Mouse (Mus musculus) liver, embryonic 11.5 days (tissue): ENCODE measurements at regions not wholly inside any gene's neighbourhood (a gene's known extent, or its start where the extent isn't known, plus 50 kb on each side); places are given as distances from the start of the nearest gene placed in this dataset.
A peak's percentile ranks its signal among the peaks of the same experiment; 100 is the strongest.
"Not testable (repeated sequence)": the region's sequence is repeated elsewhere in the genome, so short reads cannot be mapped to it uniquely, and the experiment has no call there.

Experiments used
- ATAC-seq: fragments of 200-750 bp; cut with Nextera tagmentation; replicated peaks from 2 replicates; pipeline ENCODE4 v1.8.0; 2017; ENCODE audit warnings: moderate number of reproducible peaks, mild to moderate bottlenecking, moderate TSS enrichment, moderate library complexity; ENCODE audit not compliant: low FRiP score
- DNase-seq: peaks from one replicate; pipeline ENCODE4 v3.0.0-alpha.2; 2017; ENCODE audit warnings: low spot score
- H3K27ac ChIP-seq: fragments of 300-500 bp; sonication (generic); 2 replicates; pipeline ENCODE4 v1.5.1; 2014; ENCODE audit warnings: mild to moderate bottlenecking, low read depth, low read length, control low read depth
- H3K27me3 ChIP-seq: fragments of 300-500 bp; sonication (generic); replicated peaks from 2 replicates; pipeline ENCODE4 v1.6.1; 2014; ENCODE audit warnings: low read length, mixed read lengths; ENCODE audit not compliant: control insufficient read depth, insufficient read depth
- H3K36me3 ChIP-seq: fragments of 300-500 bp; sonication (generic); 2 replicates; pipeline ENCODE4 v1.6.1; 2014; ENCODE audit warnings: mild to moderate bottlenecking, low read length, moderate library complexity, mixed read lengths; ENCODE audit not compliant: control insufficient read depth, insufficient read depth
- H3K4me1 ChIP-seq: fragments of 300-500 bp; sonication (generic); replicated peaks from 2 replicates; pipeline ENCODE4 v1.6.1; 2014; ENCODE audit warnings: low read length, mixed read lengths; ENCODE audit not compliant: control insufficient read depth, insufficient read depth
- H3K4me2 ChIP-seq: fragments of 300-500 bp; sonication (generic); 2 replicates; pipeline ENCODE4 v1.6.1; 2014; ENCODE audit warnings: mild to moderate bottlenecking, control low read depth, moderate library complexity
- H3K4me3 ChIP-seq: fragments of 300-500 bp; sonication (generic); 2 replicates; pipeline ENCODE4 v1.5.1; 2014; ENCODE audit warnings: low read depth, low read length, control low read depth
- H3K9ac ChIP-seq: fragments of 300-500 bp; sonication (generic); 2 replicates; pipeline ENCODE4 v1.6.1; 2014; ENCODE audit warnings: low read depth, low read length, control low read depth
- H3K9me3 ChIP-seq: fragments of 300-500 bp; sonication (generic); 2 replicates; pipeline ENCODE4 v1.6.1; 2016; ENCODE audit warnings: low read length, inconsistent platforms, mixed read lengths; ENCODE audit not compliant: control insufficient read depth
- WGBS: fragments of 180-500 bp; shearing (Covaris S2); extraction: QIAGEN DNeasy Blood & Tissue Kit; methylation state at CpG from one replicate; pipeline ENCODE4 v1.1.7; 2014; 5-methylcytosine and 5-hydroxymethylcytosine counted together

DNA sequence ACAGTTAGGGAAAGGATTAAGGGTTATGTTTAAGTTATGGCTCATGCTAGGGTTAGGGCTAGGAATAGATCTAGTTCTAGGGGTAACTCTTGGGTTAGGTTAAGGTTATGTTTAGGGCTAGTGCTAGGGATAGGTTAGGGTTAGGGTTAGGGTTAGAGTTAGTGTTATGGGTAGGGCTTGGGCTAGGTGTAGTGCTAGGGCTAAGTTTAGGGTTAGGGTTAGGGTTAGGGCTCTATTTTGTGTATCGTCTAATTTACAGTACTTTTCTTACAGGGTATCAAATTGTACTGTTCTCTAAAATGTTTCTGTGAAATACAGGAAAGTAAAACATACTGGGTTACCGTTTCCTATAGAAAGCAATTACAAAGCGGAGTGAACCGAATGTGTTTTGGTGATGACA, 64.8 kb downstream of the Ptchd3 start:
- H3K36me3 ChIP-seq = no peaks in the 10 kb centered on the region
- H3K9ac ChIP-seq = no peak overlapping the region
- H3K4me2 ChIP-seq = no peak overlapping the region
- H3K4me1 ChIP-seq = no peaks in the 10 kb centered on the region
- 83% methylated on average over 4 of the region's 4 CpGs for WGBS
- ATAC-seq (no peak), DNase-seq (peak; percentile 60)
- H3K4me3 ChIP-seq = no peak overlapping the region
- no peaks in the 10 kb centered on the region for H3K9me3 ChIP-seq
- no peaks in the 10 kb centered on the region for H3K27me3 ChIP-seq
- H3K27ac ChIP-seq = no peak overlapping the region

- not testable (repeated sequence) for H3K4me3 ChIP-seq
These were observed 74.3 kb downstream of the Ptchd3 start for GRCm38 (mm10) chr11:121904393-121904792.

GRCm38 (mm10) chr11:121924631-121925030, 94.6 kb downstream of the Ptchd3 start:
- H3K27me3 ChIP-seq, H3K9me3 ChIP-seq, ATAC-seq, H3K36me3 ChIP-seq, H3K4me3 ChIP-seq, H3K27ac ChIP-seq, H3K9ac ChIP-seq, DNase-seq, H3K4me1 ChIP-seq: not testable (repeated sequence)
- 87% methylated on average over 10 of the region's 10 CpGs for WGBS
- H3K4me2 ChIP-seq = peak overlapping the region; percentile 24

More at GRCm38 (mm10) chr11:121904393-121904792, 74.3 kb downstream of the Ptchd3 start:
- 80% methylated on average over 6 of the region's 6 CpGs for WGBS
- not testable (repeated sequence) for DNase-seq, H3K36me3 ChIP-seq, H3K9me3 ChIP-seq, ATAC-seq, H3K27ac ChIP-seq, H3K27me3 ChIP-seq, H3K4me2 ChIP-seq, H3K9ac ChIP-seq, H3K4me1 ChIP-seq

- H3K4me1 ChIP-seq, H3K4me3 ChIP-seq, H3K9ac ChIP-seq, H3K36me3 ChIP-seq, H3K27ac ChIP-seq, H3K27me3 ChIP-seq, ATAC-seq, H3K9me3 ChIP-seq, DNase-seq: not testable (repeated sequence)
- 45% methylated on average over 15 of the region's 16 CpGs for WGBS
- H3K4me2 ChIP-seq = peak overlapping the region; percentile 24
These were observed 95.0 kb downstream of the Ptchd3 start for GRCm38 (mm10) chr11:121925043-121925442.

- not testable (repeated sequence) for H3K9me3 ChIP-seq, DNase-seq
- WGBS = 73% methylated on average over 6 of the region's 6 CpGs
These were observed 121.7 kb downstream of the Ptchd3 start for GRCm38 (mm10) chr11:121951726-121952125.

DNA sequence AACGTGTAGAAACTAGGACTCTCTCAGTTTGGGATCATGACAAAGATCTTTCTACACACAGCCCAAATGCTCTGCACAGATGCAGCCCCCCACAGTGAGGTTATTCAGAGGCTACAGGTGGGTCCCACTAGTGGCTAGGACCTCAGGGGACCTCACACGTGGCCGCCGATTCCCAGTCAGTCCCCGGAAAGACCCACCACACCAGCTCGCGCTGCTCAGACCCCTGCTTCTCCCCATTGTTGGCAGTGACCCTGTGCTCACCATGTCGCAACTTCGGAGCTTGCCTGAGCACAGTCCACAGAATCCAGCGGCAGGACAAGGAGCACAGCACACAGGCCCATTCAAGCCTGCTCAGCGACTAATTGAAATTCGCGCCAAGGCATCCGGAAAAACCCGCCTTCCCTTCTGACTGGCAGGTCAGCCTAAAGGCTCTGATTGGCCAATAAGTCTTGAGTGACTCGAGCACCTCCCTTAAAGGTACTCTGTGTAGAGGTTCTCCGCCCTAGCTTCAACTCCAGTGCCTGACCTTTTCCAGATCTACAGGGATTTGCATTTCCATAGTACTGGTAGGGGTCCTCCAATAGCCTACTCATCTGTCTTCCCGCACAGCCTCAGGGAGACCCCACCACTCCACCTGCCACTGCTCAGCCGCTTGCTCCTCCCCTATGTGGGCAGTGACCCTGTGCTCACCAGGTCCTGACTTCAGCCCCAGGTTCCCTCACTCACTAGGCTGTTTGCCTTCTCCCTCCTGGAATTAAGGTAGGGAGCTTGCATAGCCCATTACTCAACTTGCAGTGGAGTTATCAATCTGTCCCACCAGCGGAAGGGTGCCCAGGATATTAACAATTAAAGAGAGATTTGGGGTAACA, 126.6 kb downstream of the Ptchd3 start:
- not testable (repeated sequence) for H3K27ac ChIP-seq, H3K27me3 ChIP-seq, H3K4me1 ChIP-seq, H3K9me3 ChIP-seq, H3K36me3 ChIP-seq
- 17% methylated on average over 19 of the region's 20 CpGs for WGBS
- peak overlapping the region; percentile 76 for H3K9ac ChIP-seq
- H3K4me2 ChIP-seq = peak overlapping the region; percentile 62
- peak overlapping the region; percentile 55 for H3K4me3 ChIP-seq
- ATAC-seq (peak; percentile 78), DNase-seq (peak; percentile 51)

More at GRCm38 (mm10) chr11:121951726-121952125, 121.7 kb downstream of the Ptchd3 start:
- H3K27ac ChIP-seq, H3K4me1 ChIP-seq, H3K36me3 ChIP-seq, ATAC-seq, H3K27me3 ChIP-seq, H3K9ac ChIP-seq, H3K4me3 ChIP-seq, H3K4me2 ChIP-seq: not testable (repeated sequence)

GRCm38 (mm10) chr11:121958735-121959134, 128.7 kb downstream of the Ptchd3 start:
- not testable (repeated sequence) for H3K4me2 ChIP-seq, H3K4me1 ChIP-seq, H3K4me3 ChIP-seq, H3K27ac ChIP-seq, H3K36me3 ChIP-seq, ATAC-seq, H3K9me3 ChIP-seq, H3K27me3 ChIP-seq, H3K9ac ChIP-seq, DNase-seq
- WGBS = 69% methylated on average over 5 of the region's 5 CpGs

DNA sequence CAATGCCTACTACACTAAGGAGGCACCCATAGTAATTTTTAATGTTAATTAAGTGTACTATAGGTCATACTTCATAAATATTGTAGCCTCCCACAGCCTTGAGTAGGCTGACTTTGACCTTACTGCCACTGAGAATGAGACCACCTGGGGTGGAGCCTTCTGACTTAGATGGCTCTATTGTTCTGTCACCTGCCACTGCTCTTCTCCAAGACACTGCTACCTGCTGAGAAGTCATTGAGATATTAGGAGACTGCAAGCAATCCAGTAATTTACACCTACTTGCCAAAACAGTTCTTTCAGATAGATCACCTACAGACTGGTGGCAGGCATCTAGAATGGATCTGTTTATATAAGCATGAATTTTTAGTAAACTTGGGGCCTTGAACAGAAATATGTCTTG, 134.1 kb downstream of the Ptchd3 start:
- DNase-seq, H3K36me3 ChIP-seq, H3K9me3 ChIP-seq, H3K27me3 ChIP-seq, H3K4me1 ChIP-seq, ATAC-seq, H3K27ac ChIP-seq, H3K9ac ChIP-seq, H3K4me2 ChIP-seq, H3K4me3 ChIP-seq: not testable (repeated sequence)

- not testable (repeated sequence) for H3K9me3 ChIP-seq
These were observed 135.9 kb downstream of the Ptchd3 start for GRCm38 (mm10) chr11:121965911-121966310.

More at GRCm38 (mm10) chr11:121965911-121966310, 135.9 kb downstream of the Ptchd3 start:
- not testable (repeated sequence) for H3K9ac ChIP-seq, H3K27ac ChIP-seq, H3K4me3 ChIP-seq, DNase-seq, H3K27me3 ChIP-seq, H3K4me2 ChIP-seq, ATAC-seq, H3K36me3 ChIP-seq, H3K4me1 ChIP-seq
- 0% methylated on average over 1 of the region's 1 CpGs for WGBS
